Mouse (Mus musculus) ES-E14 (cell line): Measurements from ENCODE around the gene Mast3. TPM values are rescaled to one million over a fixed set of nuclear protein-coding genes. Genes with fewer than 3 reads are reported as not detected.

Source experiments
- DNase-seq: peaks from one replicate; pipeline ENCODE4 v3.0.0-alpha.2; 2013; ENCODE audit warnings: low read depth, low spot score
- H3K27ac ChIP-seq: 2 replicates; pipeline ENCODE4 v1.5.1; 2012; ENCODE audit warnings: low read depth, mild to moderate bottlenecking, low read length, moderate library complexity, mixed read lengths; ENCODE audit not compliant: poor library complexity, insufficient read depth, severe bottlenecking
- H3K36me3 ChIP-seq: 2 replicates; pipeline ENCODE4 v1.6.1; 2012; ENCODE audit warnings: mild to moderate bottlenecking, low read length, moderate library complexity, mixed read lengths; ENCODE audit not compliant: control insufficient read depth, poor library complexity, insufficient read depth, severe bottlenecking
- H3K4me1 ChIP-seq, 2 experiments: fragments of 150-350 bp in 1 of 2; sonication (generic) in 1 of 2; 2 replicates each; pipeline ENCODE4 v1.6.1; 2012; ENCODE audit warnings: low read length in 2 of 2, mild to moderate bottlenecking in 1 of 2, mixed read lengths in 1 of 2; ENCODE audit not compliant: control insufficient read depth in 2 of 2, insufficient read depth in 2 of 2, poor library complexity in 1 of 2
- H3K4me3 ChIP-seq, 2 experiments: fragments of 150-350 bp in 1 of 2; sonication (generic) in 1 of 2; 2 replicates each; pipeline ENCODE4 v1.5.1; 2012; ENCODE audit warnings: low read length in 2 of 2, low read depth in 1 of 2, mild to moderate bottlenecking in 1 of 2, mixed read lengths in 1 of 2; ENCODE audit not compliant: insufficient read depth in 1 of 2, poor library complexity in 1 of 2, severe bottlenecking in 1 of 2
- H3K9ac ChIP-seq: 2 replicates; pipeline ENCODE4 v1.6.1; 2012; ENCODE audit warnings: low read depth, mild to moderate bottlenecking, low read length, mixed read lengths; ENCODE audit not compliant: poor library complexity, insufficient read depth, severe bottlenecking
- H3K9me3 ChIP-seq: fragments of 150-350 bp; sonication (generic); 2 replicates; pipeline ENCODE4 v1.6.1; 2012; ENCODE audit warnings: low read depth, mild to moderate bottlenecking, low read length; ENCODE audit not compliant: control insufficient read depth, insufficient read depth
- CHD2 ChIP-seq: IDR thresholded peaks from 2 replicates; pipeline ENCODE4 v1.6.1; 2014; ENCODE audit warnings: mild to moderate bottlenecking, low read depth, low read length, inconsistent platforms
- HCFC1 ChIP-seq: IDR thresholded peaks from 2 replicates; pipeline ENCODE4 v1.6.1; 2012; ENCODE audit warnings: low read length, inconsistent platforms, borderline replicate concordance; ENCODE audit not compliant: insufficient read depth
- MAFK ChIP-seq: IDR thresholded peaks from 2 replicates; pipeline ENCODE4 v1.6.1; 2014; ENCODE audit warnings: mild to moderate bottlenecking, low read depth, low read length, inconsistent platforms; ENCODE audit not compliant: insufficient read depth
- ZC3H11A ChIP-seq: IDR thresholded peaks from 2 replicates; pipeline ENCODE4 v1.6.1; 2012; ENCODE audit warnings: low read depth, mild to moderate bottlenecking, inconsistent platforms, low read length, borderline replicate concordance
- ZNF384 ChIP-seq: IDR thresholded peaks from 2 replicates; pipeline ENCODE4 v1.6.1; 2012; ENCODE audit warnings: low read depth, low read length, inconsistent platforms
- in situ Hi-C, 2 experiments: fragments of 600-800 bp; cut with MboI; formaldehyde crosslinking; loops; one replicate each; pipeline ENCODE4 v1.15.1; 2025; ENCODE audit warnings: low sequenced_read_pairs in 2 of 2, inconsistent platforms in 1 of 2; ENCODE audit not compliant: unreplicated experiment in 2 of 2
- total RNA-seq: library from RNA; depleted of rRNA; stranded (reverse); fragments of 300-350 nt; gene quantifications from 2 replicates; pipeline ENCODE4 v1.2.3, GENCODE M21; 2012; rRNA removed

Gene Mast3
- total RNA-seq = 7.8 and 11.5 TPM in 2 replicates

DNA sequence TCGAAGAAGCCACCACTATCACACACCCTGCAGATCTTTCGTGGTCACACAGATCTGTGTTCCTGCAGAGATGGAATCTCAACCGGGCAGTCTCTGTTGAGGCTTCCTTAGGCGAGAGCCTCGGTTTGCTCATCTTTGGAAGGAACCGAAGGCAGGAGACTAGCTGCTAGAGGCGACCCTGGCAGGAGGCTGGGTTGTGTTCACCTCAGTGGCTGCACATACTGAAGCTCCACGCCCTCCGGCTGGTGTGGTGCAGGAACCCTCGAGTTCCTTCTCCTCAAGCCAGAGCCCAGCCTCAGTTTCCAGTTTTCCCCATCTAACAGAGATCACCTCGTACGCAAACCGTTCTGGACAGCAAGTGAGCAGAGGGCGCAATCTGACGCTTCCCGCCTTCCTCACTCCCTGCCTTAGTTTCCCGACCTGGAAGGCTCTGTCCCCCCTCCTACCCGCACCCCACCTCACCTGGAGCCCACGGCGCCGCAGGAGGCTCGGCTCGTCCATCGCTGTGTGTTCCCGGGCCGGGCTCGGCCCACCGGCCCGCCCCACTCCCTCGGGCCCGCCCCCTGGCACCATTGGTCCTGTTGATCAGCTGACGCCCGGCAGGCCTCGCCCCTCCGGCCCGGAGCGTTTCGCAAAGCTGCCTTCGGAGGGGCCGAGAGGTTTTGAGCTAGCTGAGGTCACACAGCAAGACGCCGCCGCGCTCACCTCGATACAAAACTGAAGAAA is at the start of gene Mast3:
Gene Mast3 (minus strand): TSS at position 574 of the 726 bp plus-strand sequence.
- Histone ChIP-seq H3K27ac (no peak within 1 kb of the TSS), H3K36me3 (no peaks in the 10 kb centered on the region; the same call in 1 of the 2 replicates), H3K9ac (peak within 1 kb of the TSS; percentile 34), H3K9me3 (no peaks in the 10 kb centered on the region), H3K4me3 (peak within 1 kb of the TSS; percentile 73 to 91), H3K4me1 (peaks cover 0 to 8% of the 10 kb centered on the region in 2 experiments; a peak in 2 of 4 replicates)
- no peak for TF ChIP-seq HCFC1
- TF ChIP-seq ZNF384 = no peak
- no peak for TF ChIP-seq MAFK
- no peak for TF ChIP-seq ZC3H11A
- no peak for TF ChIP-seq CHD2
- in situ Hi-C loops = no loop called here
- DNase-seq = peak; percentile 71

DNA sequence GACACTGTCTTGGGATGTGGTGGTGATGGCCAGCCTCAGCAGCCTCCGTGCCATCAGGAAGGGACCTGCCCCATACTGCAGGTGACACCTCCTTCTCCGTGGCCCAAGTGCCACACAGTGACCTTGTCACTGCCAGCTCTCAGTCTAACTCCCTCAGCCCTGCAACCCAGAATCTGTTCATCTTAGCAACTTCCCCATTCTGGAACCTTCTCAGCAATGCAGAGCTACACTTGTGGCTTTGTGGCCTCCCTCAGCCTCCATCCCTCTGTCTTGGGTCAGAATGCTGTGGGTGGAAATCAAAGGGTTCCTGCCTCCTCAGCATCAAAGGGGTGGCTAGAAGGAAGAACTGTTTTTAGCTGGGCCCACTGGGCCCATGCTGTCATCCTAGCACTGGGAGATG is 49.0 kb upstream of the Mast3 start:
- in situ Hi-C loops = no loop called here

DNA sequence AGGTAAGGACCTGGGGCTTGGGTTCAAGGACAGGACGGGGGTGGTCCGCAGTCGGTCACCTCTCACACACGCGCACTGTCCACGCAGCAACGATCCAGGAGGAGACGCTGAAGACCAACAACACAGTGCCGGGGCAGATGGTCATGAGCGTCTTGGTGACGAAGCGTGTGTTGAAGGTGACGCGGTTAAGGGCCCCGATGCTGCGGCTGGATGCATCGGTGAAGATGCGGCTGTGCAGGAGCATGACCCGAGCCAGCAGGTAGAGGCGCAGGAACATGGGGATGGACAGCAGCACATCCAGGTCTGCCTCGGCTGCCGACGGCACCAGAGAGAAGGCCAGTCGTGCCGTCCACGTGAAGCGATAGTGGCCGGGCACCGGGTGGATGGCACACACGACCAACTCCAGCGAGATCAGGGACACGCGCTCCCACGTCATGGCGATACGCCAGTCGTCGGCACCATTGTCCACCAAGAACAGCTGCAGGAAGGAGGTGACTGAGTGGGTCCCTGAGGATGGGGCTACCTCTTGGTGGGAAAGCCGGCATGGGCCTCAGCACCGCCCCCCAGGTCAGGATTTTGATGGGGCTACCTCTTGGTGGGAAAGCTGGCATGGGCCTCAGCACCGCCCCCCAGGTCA is 47.9 kb upstream of the Mast3 start:
- H3K36me3 ChIP-seq = no peaks in the 10 kb centered on the region
- no peak overlapping the region for H3K4me3 ChIP-seq
- no peaks in the 10 kb centered on the region for H3K9me3 ChIP-seq
- in situ Hi-C loops = no loop called here
- TF ChIP-seq CHD2 = no peak
- TF ChIP-seq ZC3H11A = no peak
- no peak for TF ChIP-seq MAFK
- TF ChIP-seq ZNF384 = no peak
- no peak for TF ChIP-seq HCFC1
- no peak for DNase-seq
- H3K4me1 ChIP-seq = peaks cover 0 to 38% of the 10 kb centered on the region in 2 experiments; a peak in 2 of 4 replicates
- H3K27ac ChIP-seq = no peak overlapping the region
- H3K9ac ChIP-seq = no peak overlapping the region

More for the DNA sequence above, 49.0 kb upstream of the Mast3 start:
- Histone ChIP-seq H3K27ac (no peak overlapping the region), H3K9ac (no peak overlapping the region), H3K9me3 (no peaks in the 10 kb centered on the region), H3K4me1 (peaks cover 0 to 29% of the 10 kb centered on the region in 2 experiments; a peak in 2 of 4 replicates), H3K36me3 (no peaks in the 10 kb centered on the region), H3K4me3 (no peak overlapping the region)
- TF ChIP-seq ZNF384 = no peak
- DNase-seq = no peak

DNA sequence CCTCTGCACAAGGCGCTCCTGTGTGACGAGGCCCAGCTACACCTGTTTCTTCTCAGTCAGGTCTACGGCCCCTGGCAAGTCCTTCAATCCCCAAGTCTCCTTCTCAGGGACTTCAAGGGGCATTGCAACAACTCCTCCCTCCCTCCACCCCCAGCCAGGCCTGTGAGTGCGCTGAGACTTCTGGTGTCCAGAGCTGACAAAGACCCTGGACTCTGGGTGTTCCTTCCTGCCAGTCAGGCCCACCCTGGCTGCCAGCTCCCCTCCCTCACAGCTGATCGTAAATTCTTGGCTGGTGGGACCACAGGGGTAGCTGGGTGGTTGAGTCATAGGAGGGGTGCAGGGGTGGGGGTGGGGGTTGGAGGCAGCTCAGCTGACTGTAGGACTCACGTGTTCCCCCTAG is 47.0 kb upstream of the Mast3 start:
- no peak for TF ChIP-seq CHD2
- no peak for TF ChIP-seq ZNF384
- H3K9ac ChIP-seq = no peak overlapping the region
- no peak overlapping the region for H3K27ac ChIP-seq
- no peak overlapping the region for H3K4me3 ChIP-seq
- H3K36me3 ChIP-seq = no peaks in the 10 kb centered on the region
- in situ Hi-C loops = no loop called here
- no peak for DNase-seq
- peaks cover 0 to 35% of the 10 kb centered on the region in 2 experiments; a peak in 2 of 4 replicates for H3K4me1 ChIP-seq
- H3K9me3 ChIP-seq = no peaks in the 10 kb centered on the region
